Mouse (Mus musculus) kidney, adult 2 months (tissue): ENCODE results near the gene Bysl. TPM values are rescaled to one million over a fixed set of nuclear protein-coding genes. Genes with fewer than 3 reads are reported as not detected.

Experiments
- DNase-seq: peaks from one replicate; pipeline ENCODE4 v3.0.0; 2021
- H3K27ac ChIP-seq: fragments of 200-500 bp; 2 replicates; pipeline ENCODE4 v1.5.1; 2012; ENCODE audit warnings: low read depth, low read length, control low read depth, inconsistent platforms; ENCODE audit not compliant: insufficient read depth
- H3K27me3 ChIP-seq: fragments of 200-500 bp; replicated peaks from 2 replicates; pipeline ENCODE4 v1.6.1; 2012; ENCODE audit warnings: mild to moderate bottlenecking, moderate library complexity, low read length, inconsistent platforms; ENCODE audit not compliant: control insufficient read depth, insufficient read depth
- H3K36me3 ChIP-seq: fragments of 200-500 bp; 2 replicates; pipeline ENCODE4 v1.6.1; 2012; ENCODE audit warnings: mild to moderate bottlenecking, moderate library complexity, low read length, inconsistent platforms; ENCODE audit not compliant: control insufficient read depth, insufficient read depth
- H3K4me1 ChIP-seq: fragments of 200-500 bp; 2 replicates; pipeline ENCODE4 v1.6.1; 2011; ENCODE audit warnings: low read length; ENCODE audit not compliant: control insufficient read depth, insufficient read depth
- H3K4me3 ChIP-seq: fragments of 200-500 bp; 2 replicates; pipeline ENCODE4 v1.5.1; 2011; ENCODE audit warnings: mild to moderate bottlenecking, low read depth, low read length, control low read depth; ENCODE audit not compliant: insufficient read depth
- CTCF ChIP-seq: fragments of 200-500 bp; conservative IDR thresholded peaks from 2 replicates; pipeline ENCODE4 v1.5.1; 2011; ENCODE audit warnings: low read depth, mild to moderate bottlenecking, control low read depth, low read length, moderate library complexity, mixed read lengths; ENCODE audit not compliant: insufficient read depth, insufficient read length
- POLR2A ChIP-seq: fragments of 200-500 bp; IDR thresholded peaks from one replicate; pipeline ENCODE4 v1.6.1; 2011; ENCODE audit warnings: low read depth, low read length, control low read depth
- WGBS: fragments of 180-500 bp; shearing (Covaris S2); methylation state at CpG from one replicate; pipeline ENCODE4 v1.1.7; 2018; 5-methylcytosine and 5-hydroxymethylcytosine counted together
- polyA plus RNA-seq: library from polyadenylated mRNA; depleted of rRNA; stranded (reverse); fragments of >200 nt; gene quantifications from 2 replicates; pipeline ENCODE4 v1.2.3, GENCODE M21; 2012

Bysl gene
- polyA plus RNA-seq, 1 experiment, result 8.3 TPM

DNA sequence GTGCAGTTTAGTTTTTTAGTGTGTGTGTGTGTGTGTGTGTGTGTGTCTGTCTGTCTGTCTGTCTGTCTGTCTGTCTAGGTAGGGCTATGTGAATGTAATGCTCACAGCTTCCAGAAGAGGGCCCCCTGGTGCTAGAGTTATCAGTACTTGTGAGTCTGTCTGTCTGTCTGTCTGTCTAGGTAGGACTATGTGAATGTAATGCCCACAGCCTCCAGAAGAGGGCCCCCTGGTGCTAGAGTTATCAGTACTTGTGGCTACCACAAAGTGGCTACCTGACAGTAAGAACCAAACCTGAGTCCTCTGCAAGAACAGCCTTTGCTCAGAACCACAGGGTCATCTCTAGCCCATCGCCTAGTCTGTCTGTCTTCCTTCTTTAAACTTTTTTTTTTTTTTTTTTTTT lies 35.4 kb upstream of the Bysl start:
- peak; percentile 85 for DNase-seq
- no peaks in the 10 kb centered on the region for H3K27me3 ChIP-seq
- H3K27ac ChIP-seq, result no peak overlapping the region
- no peak overlapping the region for H3K4me3 ChIP-seq
- WGBS, result 85% methylated on average over 1 of the region's 1 CpGs
- no peaks in the 10 kb centered on the region for H3K4me1 ChIP-seq
- TF ChIP-seq CTCF (peak; percentile 70), POLR2A (no peak)
- H3K36me3 ChIP-seq, result no peaks in the 10 kb centered on the region

- Histone ChIP-seq H3K27ac (no peak overlapping the region), H3K27me3 (no peaks in the 10 kb centered on the region), H3K36me3 (no peaks in the 10 kb centered on the region), H3K4me1 (no peaks in the 10 kb centered on the region), H3K4me3 (no peak overlapping the region)
- peak; percentile 26 for DNase-seq
- TF ChIP-seq CTCF (0 out of 2 replicates have a peak, but pooled peaks have one; percentile 9), POLR2A (no peak)
- 83% methylated on average over 2 of the region's 2 CpGs for WGBS
These were observed 31.7 kb upstream of the Bysl start for GRCm38 (mm10) chr17:47642992-47643391.

GRCm38 (mm10) chr17:47633999-47634770 lies 22.9 kb upstream of the Bysl start:
- no peak overlapping the region for H3K27ac ChIP-seq
- no peaks in the 10 kb centered on the region for H3K27me3 ChIP-seq
- no peak overlapping the region for H3K4me3 ChIP-seq
- no peaks in the 10 kb centered on the region for H3K4me1 ChIP-seq
- WGBS, result 67% methylated on average over 7 of the region's 7 CpGs
- H3K36me3 ChIP-seq, result no peaks in the 10 kb centered on the region
- TF ChIP-seq CTCF (no peak), POLR2A (no peak)
- DNase-seq, result no peak

- no peak overlapping the region for H3K4me3 ChIP-seq
- 73% methylated on average over 4 of the region's 4 CpGs for WGBS
- TF ChIP-seq CTCF (no peak), POLR2A (no peak)
- H3K36me3 ChIP-seq, result no peaks in the 10 kb centered on the region
- H3K27me3 ChIP-seq, result no peaks in the 10 kb centered on the region
- no peaks in the 10 kb centered on the region; the same call in 1 of the 2 replicates for H3K4me1 ChIP-seq
- no peak for DNase-seq
- H3K27ac ChIP-seq, result no peak overlapping the region
These were observed 21.0 kb upstream of the Bysl start for GRCm38 (mm10) chr17:47632181-47632840.

DNA sequence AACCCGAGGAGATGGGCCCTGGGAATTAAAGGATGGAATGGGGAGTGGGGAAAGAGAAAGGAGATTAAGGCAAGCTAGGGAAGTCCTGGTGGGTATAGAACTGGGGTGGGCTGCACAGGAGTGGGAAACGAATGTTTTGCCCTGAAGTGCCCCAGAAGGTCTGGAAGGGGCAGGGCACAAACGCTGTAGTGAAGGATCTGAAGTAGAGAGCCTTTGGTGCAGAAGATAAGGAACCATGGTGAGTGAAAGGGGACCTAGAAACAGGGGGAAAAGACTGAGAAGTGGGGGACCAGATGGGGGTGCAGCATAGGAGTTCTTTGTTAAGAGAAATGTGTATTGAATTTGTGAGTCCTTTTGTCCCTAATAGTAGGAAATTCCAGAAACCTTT lies 19.4 kb upstream of the Bysl start, which contains the start of gene Usp49:
Gene Usp49 (plus strand): TSS at position 13 of the 388 bp plus-strand sequence.
- no peaks in the 10 kb centered on the region; the same call in 1 of the 2 replicates for H3K4me1 ChIP-seq
- 3% methylated on average over 3 of the region's 3 CpGs for WGBS
- H3K4me3 ChIP-seq, result peak within 1 kb of the TSS; percentile 85
- no peak within 1 kb of the TSS for H3K27ac ChIP-seq
- H3K27me3 ChIP-seq, result no peaks in the 10 kb centered on the region
- DNase-seq, result no peak
- H3K36me3 ChIP-seq, result no peaks in the 10 kb centered on the region
- no peak for TF ChIP-seq POLR2A
- TF ChIP-seq CTCF, result no peak

DNA sequence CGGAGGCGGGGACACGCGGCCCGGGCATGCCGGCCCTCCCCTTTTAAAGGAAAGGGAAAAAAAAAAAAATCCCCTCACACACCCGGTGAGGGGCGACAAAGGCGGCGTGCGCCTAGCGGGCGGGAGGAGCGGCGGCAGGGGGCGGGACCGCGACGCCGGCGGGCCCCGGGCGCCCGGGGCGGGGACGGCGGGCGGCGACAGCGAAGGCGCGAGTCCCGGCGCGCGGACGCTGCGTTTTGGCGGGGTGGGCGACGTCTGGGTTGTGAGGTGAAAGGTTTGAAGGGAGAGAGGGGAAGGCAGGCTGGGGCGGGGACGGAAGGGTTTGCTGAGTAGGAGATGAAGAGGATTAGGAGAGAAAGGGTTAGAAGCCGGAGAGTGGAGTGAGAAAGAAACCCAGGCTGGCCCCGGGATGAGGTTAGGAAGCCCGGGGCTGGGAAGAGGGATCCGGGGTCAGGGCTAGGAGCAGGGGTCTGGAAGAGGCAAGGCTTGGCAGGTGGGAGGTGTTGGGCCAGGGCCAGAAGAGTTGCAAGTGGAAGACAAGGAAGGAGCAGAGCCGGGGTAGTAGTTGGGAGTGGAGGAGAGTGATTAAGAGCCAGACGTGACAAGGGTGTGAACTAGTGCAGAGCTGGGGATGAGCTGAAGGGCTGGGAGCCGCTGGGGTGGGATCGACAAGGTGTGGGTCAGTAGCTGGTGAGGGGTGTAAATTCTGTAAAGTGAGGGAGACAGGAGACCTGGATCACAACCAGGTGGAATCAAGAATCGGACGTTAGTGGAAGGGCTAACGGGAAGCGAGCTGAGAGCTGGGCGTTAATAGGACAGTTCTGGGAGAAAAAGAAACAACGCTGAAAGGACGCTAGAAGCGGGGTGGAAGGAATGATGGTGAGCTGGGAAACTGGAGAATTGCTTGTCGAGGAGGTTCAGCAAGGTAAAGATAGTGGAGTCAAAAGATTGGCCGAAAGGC lies 18.7 kb upstream of the Bysl start:
- TF ChIP-seq CTCF (no peak), POLR2A (no peak)
- H3K27me3 ChIP-seq, result no peaks in the 10 kb centered on the region
- WGBS, result 1% methylated on average over 60 of the region's 61 CpGs
- H3K4me1 ChIP-seq, result no peaks in the 10 kb centered on the region; the same call in 1 of the 2 replicates
- no peak for DNase-seq
- no peak overlapping the region for H3K27ac ChIP-seq
- no peaks in the 10 kb centered on the region for H3K36me3 ChIP-seq
- H3K4me3 ChIP-seq, result peak overlapping the region; percentile 85
